Mouse (Mus musculus): Measurements from ENCODE around the gene Snw1.

Gene Snw1

GRCm38 (mm10) chr12:87421708-87422507 lies 50.2 kb downstream of the Snw1 start:
- no peak for DNase-seq (ENCODE audit: low spot score)

GRCm38 (mm10) chr12:87419974-87420485 lies 52.0 kb downstream of the Snw1 start:
- DNase-seq (ENCODE audit: low spot score): no peak

- no peak for DNase-seq (ENCODE audit: low spot score)
Observed at GRCm38 (mm10) chr12:87418921-87419320, 53.2 kb downstream of the Snw1 start.

- DNase-seq (ENCODE audit: low spot score): no peak
Observed at GRCm38 (mm10) chr12:87416690-87417089, 55.4 kb downstream of the Snw1 start.

- no peak for DNase-seq (ENCODE audit: low spot score)
Observed at GRCm38 (mm10) chr12:87415358-87415757, 56.7 kb downstream of the Snw1 start.

- DNase-seq (ENCODE audit: low spot score): peak; percentile 53
Observed at GRCm38 (mm10) chr12:87413179-87413790, 58.8 kb downstream of the Snw1 start.

GRCm38 (mm10) chr12:87410999-87411398 lies 61.1 kb downstream of the Snw1 start:
- DNase-seq (ENCODE audit: low spot score): no peak

- no peak for DNase-seq (ENCODE audit: low spot score)
Observed at GRCm38 (mm10) chr12:87409123-87409522, 63.0 kb downstream of the Snw1 start.

GRCm38 (mm10) chr12:87407869-87408605 lies 64.0 kb downstream of the Snw1 start:
- no peak for DNase-seq (ENCODE audit: low spot score)

GRCm38 (mm10) chr12:87405721-87406120 lies 66.4 kb downstream of the Snw1 start:
- no peak for DNase-seq (ENCODE audit: low spot score)

- DNase-seq (ENCODE audit: low spot score): no peak
Observed at GRCm38 (mm10) chr12:87405165-87405564, 66.9 kb downstream of the Snw1 start.

- no peak for DNase-seq (ENCODE audit: low spot score)
Observed at GRCm38 (mm10) chr12:87401883-87402282, 70.2 kb downstream of the Snw1 start.

GRCm38 (mm10) chr12:87399119-87399819 lies 72.8 kb downstream of the Snw1 start:
- no peak for DNase-seq (ENCODE audit: low spot score)
